Mouse (Mus musculus): ENCODE measurements at regions not wholly inside any gene's neighbourhood (a gene's known extent, or its start where the extent isn't known, plus 50 kb on each side); places are given as distances from the start of the nearest gene placed in this dataset.

DNA sequence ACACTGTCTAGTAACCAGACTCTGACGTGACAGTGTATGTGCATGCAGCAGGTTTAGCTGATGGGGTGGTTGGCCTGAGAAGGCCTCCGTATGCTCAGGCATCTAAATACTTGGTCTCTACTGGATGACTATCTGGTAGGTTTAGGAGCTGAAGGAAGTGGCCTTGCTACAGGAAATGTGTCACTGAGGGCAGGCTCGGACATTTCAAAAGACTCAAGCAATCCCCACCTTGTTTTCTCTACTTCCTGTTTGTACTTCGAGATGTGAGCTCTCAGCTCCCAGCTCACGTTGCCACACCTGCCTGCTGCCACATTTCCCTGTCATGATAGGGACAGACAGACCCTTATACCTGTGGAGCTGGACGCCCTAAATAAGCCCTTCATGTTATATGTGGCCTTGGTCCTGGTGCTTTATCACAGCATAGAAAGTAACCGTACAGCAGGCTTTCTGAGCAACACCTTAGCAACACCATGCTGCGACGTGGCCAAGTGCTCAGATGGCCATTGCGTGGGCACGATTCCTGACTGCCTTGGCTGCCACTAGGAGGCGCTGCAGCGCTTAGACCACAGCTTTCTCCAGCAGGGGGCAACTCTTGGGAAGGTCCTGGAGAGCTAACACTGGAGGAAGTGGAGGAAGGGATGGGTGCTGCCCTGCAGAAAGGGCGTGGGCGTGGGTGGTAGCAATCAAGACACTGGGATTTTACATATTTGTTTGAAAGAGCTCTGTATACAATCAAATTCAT lies 165.8 kb upstream of the Zfp637 start:
- no peak overlapping the region for H3K4me3 ChIP-seq (ENCODE audit: insufficient read depth, low read length)
- peaks cover 3% of the 10 kb centered on the region for H3K4me1 ChIP-seq (ENCODE audit: control insufficient read depth, insufficient read depth, low read length)
- TF ChIP-seq POLR2A (IDR thresholded peaks at IDR 0.05; ENCODE audit: borderline replicate concordance, low read depth, low read length) = no peak
- peak; percentile 99 for TF ChIP-seq CTCF (IDR thresholded peaks at IDR 0.05; ENCODE audit: low read depth, low read length)
- H3K27ac ChIP-seq (ENCODE audit: insufficient read depth, low read depth, low read length) = no peak overlapping the region

- Histone ChIP-seq H3K4me1 (ENCODE audit: control insufficient read depth, insufficient read depth, low read length) (peaks cover 3% of the 10 kb centered on the region), H3K4me3 (ENCODE audit: insufficient read depth, low read length) (no peak overlapping the region), H3K27ac (ENCODE audit: insufficient read depth, low read depth, low read length) (no peak overlapping the region)
- TF ChIP-seq POLR2A (IDR thresholded peaks at IDR 0.05; ENCODE audit: borderline replicate concordance, low read depth, low read length) = no peak
- no peak for TF ChIP-seq CTCF (IDR thresholded peaks at IDR 0.05; ENCODE audit: low read depth, low read length)
Observed at GRCm38 (mm10) chr6:117676064-117676821, 164.7 kb upstream of the Zfp637 start.

DNA sequence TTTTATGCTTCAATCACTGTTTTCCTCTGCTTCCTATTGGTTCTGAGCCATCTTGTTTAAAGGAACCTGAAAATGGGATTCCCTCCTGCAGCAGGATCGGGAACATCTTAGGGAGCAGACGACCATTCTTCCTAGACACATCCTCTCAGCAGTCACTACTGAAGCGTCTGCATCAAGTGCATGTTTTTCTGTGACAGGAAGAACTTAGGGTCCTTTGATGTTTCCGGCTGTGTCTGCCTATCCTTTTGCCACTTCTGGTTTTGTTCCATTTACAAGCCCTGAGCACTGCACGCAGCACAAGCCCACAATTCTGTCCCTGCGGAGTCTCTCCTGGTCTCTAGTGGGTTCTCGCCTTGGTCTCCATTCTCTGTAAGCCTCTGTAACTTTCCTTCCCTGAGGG lies 163.9 kb upstream of the Zfp637 start:
- Histone ChIP-seq H3K4me3 (ENCODE audit: insufficient read depth, low read length) (no peak overlapping the region), H3K27ac (ENCODE audit: insufficient read depth, low read depth, low read length) (no peak overlapping the region), H3K4me1 (ENCODE audit: control insufficient read depth, insufficient read depth, low read length) (peaks cover 3% of the 10 kb centered on the region)
- TF ChIP-seq CTCF (IDR thresholded peaks at IDR 0.05; ENCODE audit: low read depth, low read length) = no peak
- no peak for TF ChIP-seq POLR2A (IDR thresholded peaks at IDR 0.05; ENCODE audit: borderline replicate concordance, low read depth, low read length)

DNA sequence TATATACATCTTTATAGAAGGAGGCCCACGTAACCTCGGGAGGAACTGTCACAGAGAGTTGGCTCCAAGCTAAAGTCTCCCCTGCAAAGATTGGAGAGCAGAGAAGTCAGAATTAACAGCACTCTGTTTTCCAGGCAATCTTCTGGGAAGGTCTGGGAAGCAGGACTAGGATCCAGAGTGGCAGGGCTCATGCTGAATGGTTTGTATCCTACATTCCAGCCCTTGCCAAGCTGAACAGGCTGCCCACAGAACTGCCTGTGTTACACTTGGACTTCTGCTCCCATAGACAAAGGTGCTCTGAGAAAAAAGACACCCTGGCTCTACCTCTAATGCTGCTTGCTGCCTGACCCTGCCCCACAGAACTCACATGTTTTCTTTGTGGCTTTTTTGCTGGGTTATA lies 163.2 kb upstream of the Zfp637 start:
- peaks cover 3% of the 10 kb centered on the region for H3K4me1 ChIP-seq (ENCODE audit: control insufficient read depth, insufficient read depth, low read length)
- TF ChIP-seq CTCF (IDR thresholded peaks at IDR 0.05; ENCODE audit: low read depth, low read length) = no peak
- no peak for TF ChIP-seq POLR2A (IDR thresholded peaks at IDR 0.05; ENCODE audit: borderline replicate concordance, low read depth, low read length)
- H3K27ac ChIP-seq (ENCODE audit: insufficient read depth, low read depth, low read length) = no peak overlapping the region
- no peak overlapping the region for H3K4me3 ChIP-seq (ENCODE audit: insufficient read depth, low read length)

DNA sequence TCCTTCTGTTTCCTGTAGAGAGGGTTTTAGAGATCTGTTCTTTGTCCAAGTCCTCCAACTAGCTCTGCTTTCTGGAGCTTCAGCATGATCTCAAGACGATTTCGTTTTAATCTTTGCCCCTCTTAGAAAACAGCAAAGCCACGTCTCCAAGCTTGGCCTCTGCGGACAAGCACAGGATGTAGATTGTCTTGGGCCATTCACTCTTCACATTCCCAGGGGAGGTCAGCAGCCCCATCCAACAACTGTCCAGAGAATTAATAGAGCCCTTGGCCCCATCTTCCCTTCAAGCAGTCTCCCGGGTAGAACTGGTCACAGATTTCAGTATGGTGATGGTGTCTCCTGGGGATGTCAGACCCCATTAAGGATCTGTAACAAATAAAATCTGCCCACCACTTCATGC lies 162.7 kb upstream of the Zfp637 start:
- TF ChIP-seq POLR2A (IDR thresholded peaks at IDR 0.05; ENCODE audit: borderline replicate concordance, low read depth, low read length) (no peak), CTCF (IDR thresholded peaks at IDR 0.05; ENCODE audit: low read depth, low read length) (no peak)
- Histone ChIP-seq H3K27ac (ENCODE audit: insufficient read depth, low read depth, low read length) (no peak overlapping the region), H3K4me3 (ENCODE audit: insufficient read depth, low read length) (no peak overlapping the region), H3K4me1 (ENCODE audit: control insufficient read depth, insufficient read depth, low read length) (peaks cover 3% of the 10 kb centered on the region)

DNA sequence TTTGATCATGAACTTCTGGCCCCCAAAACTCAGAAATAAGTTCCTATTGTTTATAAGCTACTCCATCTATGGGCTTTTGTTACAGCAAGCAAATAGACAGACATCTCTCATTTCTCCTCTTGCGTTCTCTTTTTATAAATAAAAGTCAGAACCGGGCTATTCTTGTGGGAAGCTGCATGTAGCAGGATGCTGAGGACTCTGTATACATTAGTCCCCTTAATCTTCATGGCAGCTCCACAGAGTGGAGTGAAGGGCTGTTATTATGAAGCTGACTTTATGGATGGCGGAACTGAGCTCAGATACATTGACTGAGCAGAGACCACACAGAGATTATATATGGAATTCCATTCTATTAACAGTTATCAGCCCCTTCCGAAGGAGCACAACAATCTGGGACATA lies 162.1 kb upstream of the Zfp637 start:
- H3K4me1 ChIP-seq (ENCODE audit: control insufficient read depth, insufficient read depth, low read length) = peaks cover 3% of the 10 kb centered on the region
- no peak overlapping the region for H3K4me3 ChIP-seq (ENCODE audit: insufficient read depth, low read length)
- TF ChIP-seq CTCF (IDR thresholded peaks at IDR 0.05; ENCODE audit: low read depth, low read length) (no peak), POLR2A (IDR thresholded peaks at IDR 0.05; ENCODE audit: borderline replicate concordance, low read depth, low read length) (no peak)

DNA sequence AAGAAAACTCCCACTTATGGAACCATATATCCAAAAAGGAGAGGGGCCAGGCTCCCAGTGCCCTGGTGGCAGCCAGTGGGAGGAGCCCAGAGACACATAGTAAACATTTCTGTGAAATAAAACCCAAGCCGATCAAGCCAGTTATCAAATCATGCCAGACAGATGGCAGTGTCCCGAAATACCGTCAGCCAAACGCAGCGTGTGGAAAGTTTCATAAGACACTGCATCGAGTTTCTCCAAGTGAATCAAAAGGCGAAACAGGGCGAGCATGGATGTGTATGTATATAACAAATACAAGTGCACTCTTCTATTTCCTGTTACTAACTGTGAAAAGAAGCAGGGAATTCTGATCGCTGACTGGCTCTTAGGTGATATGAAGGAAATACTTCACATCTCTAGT lies 154.8 kb upstream of the Zfp637 start:
- no peaks in the 10 kb centered on the region for H3K4me1 ChIP-seq (ENCODE audit: control insufficient read depth, insufficient read depth, low read length)
- no peak for TF ChIP-seq CTCF (IDR thresholded peaks at IDR 0.05; ENCODE audit: low read depth, low read length)
- no peak for TF ChIP-seq POLR2A (IDR thresholded peaks at IDR 0.05; ENCODE audit: borderline replicate concordance, low read depth, low read length)
- H3K27ac ChIP-seq (ENCODE audit: insufficient read depth, low read depth, low read length) = no peak overlapping the region
- H3K4me3 ChIP-seq (ENCODE audit: insufficient read depth, low read length) = no peak overlapping the region

More for the DNA sequence above, 162.1 kb upstream of the Zfp637 start:
- no peak overlapping the region for H3K27ac ChIP-seq (ENCODE audit: insufficient read depth, low read depth, low read length)

DNA sequence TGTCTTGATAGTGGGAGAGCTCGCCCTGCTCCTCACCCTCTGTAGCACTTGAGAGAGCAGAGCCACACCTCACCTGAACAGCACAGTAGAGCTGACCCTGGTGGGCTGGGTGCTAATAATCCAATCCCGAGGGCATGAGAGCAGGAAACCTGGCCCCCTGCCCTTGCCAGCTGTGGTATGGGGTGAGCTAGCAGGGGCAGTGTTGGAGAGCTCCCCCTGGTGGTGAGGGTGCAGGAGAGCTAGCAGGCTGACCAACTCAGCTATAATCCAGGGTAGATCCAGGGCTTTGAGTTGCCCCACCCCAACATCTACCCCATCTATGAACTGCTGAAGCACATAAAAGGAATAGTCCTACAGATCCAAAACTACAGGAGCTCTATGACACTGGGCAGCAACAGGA lies 153.9 kb upstream of the Zfp637 start:
- no peak overlapping the region for H3K27ac ChIP-seq (ENCODE audit: insufficient read depth, low read depth, low read length)
- no peaks in the 10 kb centered on the region for H3K4me1 ChIP-seq (ENCODE audit: control insufficient read depth, insufficient read depth, low read length)
- H3K4me3 ChIP-seq (ENCODE audit: insufficient read depth, low read length) = no peak overlapping the region
- TF ChIP-seq CTCF (IDR thresholded peaks at IDR 0.05; ENCODE audit: low read depth, low read length) (peak; percentile 70; the same call in 1 of the 2 replicates), POLR2A (IDR thresholded peaks at IDR 0.05; ENCODE audit: borderline replicate concordance, low read depth, low read length) (no peak)

- no peak overlapping the region for H3K27ac ChIP-seq (ENCODE audit: insufficient read depth, low read depth, low read length)
- H3K4me1 ChIP-seq (ENCODE audit: control insufficient read depth, insufficient read depth, low read length) = no peaks in the 10 kb centered on the region
- H3K4me3 ChIP-seq (ENCODE audit: insufficient read depth, low read length) = no peak overlapping the region
- TF ChIP-seq POLR2A (IDR thresholded peaks at IDR 0.05; ENCODE audit: borderline replicate concordance, low read depth, low read length) (no peak), CTCF (IDR thresholded peaks at IDR 0.05; ENCODE audit: low read depth, low read length) (no peak)
Observed at GRCm38 (mm10) chr6:117688664-117689178, 152.3 kb upstream of the Zfp637 start.

DNA sequence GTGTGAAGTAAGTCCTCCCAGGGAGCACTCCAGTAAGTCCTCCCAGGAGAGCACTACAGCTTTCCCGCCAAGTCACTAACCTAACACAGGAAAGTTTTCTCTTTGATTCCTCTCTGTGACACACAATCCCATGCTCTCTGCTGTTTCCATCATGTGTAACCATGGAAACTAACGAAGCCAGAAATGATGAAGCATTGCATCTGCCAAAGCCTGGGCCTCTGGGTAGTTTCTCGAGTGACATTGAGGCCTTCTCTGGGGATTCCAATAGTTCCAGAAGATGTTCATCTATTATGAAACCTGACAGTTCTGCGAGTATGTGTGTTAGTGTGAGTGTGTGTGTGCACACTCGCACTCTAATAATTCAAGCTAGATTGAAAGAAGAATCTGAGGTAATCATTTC lies 140.7 kb upstream of the Zfp637 start:
- Histone ChIP-seq H3K27ac (ENCODE audit: insufficient read depth, low read depth, low read length) (no peak overlapping the region), H3K4me1 (ENCODE audit: control insufficient read depth, insufficient read depth, low read length) (no peaks in the 10 kb centered on the region), H3K4me3 (ENCODE audit: insufficient read depth, low read length) (no peak overlapping the region)
- TF ChIP-seq POLR2A (IDR thresholded peaks at IDR 0.05; ENCODE audit: borderline replicate concordance, low read depth, low read length) (no peak), CTCF (IDR thresholded peaks at IDR 0.05; ENCODE audit: low read depth, low read length) (no peak)
